Mouse (Mus musculus) limb, embryonic 10.5 days (tissue): Measurements from ENCODE around the gene Emilin2. TPM values are rescaled to one million over a fixed set of nuclear protein-coding genes. Genes with fewer than 3 reads are reported as not detected.

Source experiments
- polyA plus RNA-seq: library from polyadenylated mRNA; unstranded; fragments of >200 nt; fragmentation: Nextera tagmentation; extraction: Ambion mirVana; gene quantifications from 2 replicates; pipeline ENCODE4 v1.2.1, GENCODE M21; 2016

Emilin2 gene
- polyA plus RNA-seq, 1 experiment from 2014 or later = 30.0 TPM

Other genes with a start within 250 kb of the Emilin2 start
- gene Lpin2, start 129.4 kb downstream of the Emilin2 start, polyA plus RNA-seq = 40.0 and 51.8 TPM in 2 replicates
- gene Gm4707, start 147.9 kb upstream of the Emilin2 start, polyA plus RNA-seq = 5.1 and 6.9 TPM in 2 replicates
- gene Smchd1, start 163.4 kb upstream of the Emilin2 start, polyA plus RNA-seq = 73.6 and 82.6 TPM in 2 replicates
- 53.4 and 59.9 TPM in 2 replicates for gene Ndc80, start 214.9 kb upstream of the Emilin2 start, polyA plus RNA-seq
- gene Spdya, start 240.1 kb upstream of the Emilin2 start, polyA plus RNA-seq = 0.73 and 0.76 TPM in 2 replicates